Mouse (Mus musculus) liver, embryonic 14.5 days (tissue): ENCODE data around the gene Trpm4. TPM values are rescaled to one million over a fixed set of nuclear protein-coding genes. Genes with fewer than 3 reads are reported as not detected.

Experiments
- ATAC-seq: fragments of 200-750 bp; cut with Nextera tagmentation; 2 replicates; pipeline ENCODE4 v1.8.0; 2017; ENCODE audit warnings: moderate number of reproducible peaks, mild to moderate bottlenecking, moderate library complexity; ENCODE audit not compliant: insufficient read depth
- DNase-seq, 3 experiments: peaks; one replicate each; pipeline ENCODE4 v3.0.0-alpha.2; 2012 to 2013; ENCODE audit warnings: low read depth in 3 of 3, low spot score in 3 of 3
- H3K27ac ChIP-seq: fragments of 300-500 bp; sonication (generic); 2 replicates; pipeline ENCODE4 v1.5.1; 2014; ENCODE audit warnings: moderate library complexity, mild to moderate bottlenecking, control low read depth, inconsistent platforms
- H3K27me3 ChIP-seq: fragments of 300-500 bp; sonication (generic); 2 replicates; pipeline ENCODE4 v1.6.1; 2014; ENCODE audit warnings: mild to moderate bottlenecking, low read length, moderate library complexity; ENCODE audit not compliant: control insufficient read depth, insufficient read depth
- H3K36me3 ChIP-seq: fragments of 300-500 bp; sonication (generic); replicated peaks from 2 replicates; pipeline ENCODE4 v1.6.1; 2014; ENCODE audit warnings: low read depth; ENCODE audit not compliant: control insufficient read depth, insufficient read depth
- H3K4me1 ChIP-seq, 2 experiments: fragments of 200-500 bp in 1 of 2; fragments of 300-500 bp in 1 of 2; sonication (generic) in 1 of 2; replicated peaks; 2 replicates each; pipeline ENCODE4 v1.6.1; 2012 to 2014; ENCODE audit warnings: antibody characterized with exemption in 1 of 2, inconsistent platforms in 1 of 2, low read length in 1 of 2; ENCODE audit not compliant: control insufficient read depth in 2 of 2, insufficient read depth in 2 of 2
- H3K4me2 ChIP-seq: fragments of 300-500 bp; sonication (generic); 2 replicates; pipeline ENCODE4 v1.6.1; 2014; ENCODE audit warnings: low read depth, mild to moderate bottlenecking, control low read depth, moderate library complexity
- H3K4me3 ChIP-seq, 2 experiments: fragments of 200-500 bp in 1 of 2; fragments of 300-500 bp in 1 of 2; sonication (generic) in 1 of 2; 2 replicates each; pipeline ENCODE4 v1.5.1; 2012 to 2014; ENCODE audit warnings: low read depth in 2 of 2, low read length in 2 of 2, mild to moderate bottlenecking in 2 of 2, control low read depth in 1 of 2, inconsistent platforms in 1 of 2, moderate library complexity in 1 of 2; ENCODE audit not compliant: insufficient read depth in 1 of 2
- H3K9ac ChIP-seq: fragments of 300-500 bp; sonication (generic); replicated peaks from 2 replicates; pipeline ENCODE4 v1.6.1; 2014; ENCODE audit warnings: mild to moderate bottlenecking, control low read depth, moderate library complexity
- H3K9me3 ChIP-seq: fragments of 300-500 bp; sonication (generic); 2 replicates; pipeline ENCODE4 v1.6.1; 2016; ENCODE audit warnings: low read length, mixed read lengths; ENCODE audit not compliant: control insufficient read depth
- CTCF ChIP-seq: IDR thresholded peaks from 2 replicates; pipeline ENCODE4 v1.5.1; 2016; ENCODE audit warnings: antibody characterized with exemption, low read depth, control low read depth
- EP300 ChIP-seq: IDR thresholded peaks from 2 replicates; pipeline ENCODE4 v1.6.1; 2016; ENCODE audit warnings: antibody characterized with exemption, low read depth
- WGBS: fragments of 180-500 bp; shearing (Covaris S2); extraction: QIAGEN DNeasy Blood & Tissue Kit; methylation state at CpG from one replicate; pipeline ENCODE4 v1.1.7; 2014; ENCODE audit not compliant: insufficient replicate concordance; 5-methylcytosine and 5-hydroxymethylcytosine counted together
- polyA plus RNA-seq, 2 experiments: library from polyadenylated mRNA; depleted of rRNA in 1 of 2; stranded (reverse) in 1 of 2; unstranded in 1 of 2; fragments of >200 nt; fragmentation: Nextera tagmentation in 1 of 2; extraction: Ambion mirVana in 1 of 2; gene quantifications; 2 replicates each; pipeline versions ENCODE4 v1.2.1 to v1.2.3; 2012 to 2014

Trpm4 gene
- polyA plus RNA-seq, 2 experiments = 0.60 to 0.87 TPM

DNA sequence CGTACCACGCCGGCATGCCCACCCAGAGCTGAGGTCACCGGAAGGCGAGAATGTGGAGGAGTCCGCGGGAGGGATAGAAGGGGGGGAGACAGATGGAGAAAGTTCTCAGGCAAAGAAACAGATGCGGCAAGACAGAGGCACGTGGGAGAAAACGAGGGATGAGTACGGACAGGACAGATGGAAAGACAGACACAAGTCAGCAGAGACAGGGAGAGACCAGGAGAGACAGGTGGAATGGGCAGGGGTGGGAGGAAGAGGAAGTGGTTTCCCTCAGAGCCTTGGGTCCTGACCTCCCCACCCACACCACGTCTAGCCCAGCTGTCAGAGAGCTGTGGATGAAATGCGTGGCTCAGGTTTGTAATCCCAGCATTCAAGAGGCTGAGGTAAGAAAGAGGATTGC, 13.3 kb upstream of the Trpm4 start:
- TF ChIP-seq CTCF (no peak), EP300 (no peak)
- H3K36me3 ChIP-seq = no peaks in the 10 kb centered on the region
- DNase-seq = no peak

DNA sequence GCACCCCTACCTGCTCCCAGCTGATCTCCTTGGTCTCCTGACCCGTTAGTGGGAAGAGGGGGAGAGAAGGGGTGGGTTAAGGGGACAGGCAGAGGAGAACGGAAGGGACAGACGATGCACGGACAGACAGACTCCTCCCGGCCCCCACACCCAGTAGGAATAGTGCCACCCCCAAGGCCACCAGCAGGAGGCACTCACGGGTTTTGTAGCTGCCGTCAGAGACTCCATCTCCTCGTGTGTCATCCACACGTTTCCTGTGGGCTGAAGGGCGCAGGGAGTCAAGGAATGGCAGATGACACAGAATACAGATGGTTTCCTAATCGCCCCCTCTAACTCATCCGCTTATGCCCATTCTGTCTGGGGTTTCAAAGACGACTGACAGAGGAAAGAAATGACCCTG, 10.0 kb upstream of the Trpm4 start:
- no peak for ATAC-seq
- Histone ChIP-seq H3K4me2 (no peak overlapping the region), H3K4me1 (peaks cover 15 to 26% of the 10 kb centered on the region in 2 experiments), H3K9ac (no peak overlapping the region), H3K36me3 (no peaks in the 10 kb centered on the region), H3K27ac (no peak overlapping the region), H3K27me3 (peaks cover 2% of the 10 kb centered on the region; the same call in 1 of the 2 replicates), H3K9me3 (no peaks in the 10 kb centered on the region), H3K4me3 (no peak overlapping the region)
- no peak for DNase-seq
- TF ChIP-seq CTCF (peak; percentile 62), EP300 (no peak)
- WGBS = 16% methylated on average over 12 of the region's 13 CpGs

More for the DNA sequence above, 13.3 kb upstream of the Trpm4 start:
- no peak overlapping the region for H3K4me3 ChIP-seq
- no peak overlapping the region for H3K4me2 ChIP-seq
- no peak overlapping the region for H3K27ac ChIP-seq
- no peaks in the 10 kb centered on the region for H3K9me3 ChIP-seq
- WGBS = 61% methylated on average over 13 of the region's 13 CpGs
- H3K9ac ChIP-seq = no peak overlapping the region
- 0 out of 4 replicates have a peak, but pooled peaks cover 0 to under 1% of the 10 kb centered on the region in 2 experiments for H3K4me1 ChIP-seq
- no peaks in the 10 kb centered on the region for H3K27me3 ChIP-seq
- ATAC-seq = no peak

DNA sequence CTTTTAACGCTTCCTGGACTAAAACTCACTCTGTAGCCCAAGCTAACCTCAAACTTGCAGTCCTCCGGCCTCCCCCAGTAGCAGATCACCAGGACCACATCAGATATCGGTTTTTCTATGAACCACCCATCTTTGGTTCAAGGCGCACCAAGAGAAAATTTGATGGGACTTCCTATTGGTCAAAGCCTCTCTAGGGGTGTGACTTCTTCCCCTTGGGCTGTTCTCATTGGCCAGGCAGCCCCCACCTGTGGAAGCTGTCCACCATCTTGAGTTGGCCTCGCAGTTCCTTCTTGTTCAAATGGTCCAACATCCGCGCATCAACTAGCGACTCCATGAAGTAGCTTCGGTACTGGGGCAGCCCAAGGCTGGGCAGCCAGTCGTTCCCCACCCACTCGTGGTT, 8.5 kb upstream of the Trpm4 start:
- Histone ChIP-seq H3K4me1 (peaks cover 15 to 31% of the 10 kb centered on the region in 2 experiments), H3K27me3 (peaks cover 2% of the 10 kb centered on the region; the same call in 1 of the 2 replicates), H3K9ac (no peak overlapping the region), H3K9me3 (no peaks in the 10 kb centered on the region), H3K36me3 (no peaks in the 10 kb centered on the region), H3K4me2 (no peak overlapping the region), H3K4me3 (no peak overlapping the region), H3K27ac (no peak overlapping the region)
- ATAC-seq (no peak), DNase-seq (no peak)
- no peak for TF ChIP-seq CTCF
- TF ChIP-seq EP300 = no peak
- 70% methylated on average over 11 of the region's 11 CpGs for WGBS

DNA sequence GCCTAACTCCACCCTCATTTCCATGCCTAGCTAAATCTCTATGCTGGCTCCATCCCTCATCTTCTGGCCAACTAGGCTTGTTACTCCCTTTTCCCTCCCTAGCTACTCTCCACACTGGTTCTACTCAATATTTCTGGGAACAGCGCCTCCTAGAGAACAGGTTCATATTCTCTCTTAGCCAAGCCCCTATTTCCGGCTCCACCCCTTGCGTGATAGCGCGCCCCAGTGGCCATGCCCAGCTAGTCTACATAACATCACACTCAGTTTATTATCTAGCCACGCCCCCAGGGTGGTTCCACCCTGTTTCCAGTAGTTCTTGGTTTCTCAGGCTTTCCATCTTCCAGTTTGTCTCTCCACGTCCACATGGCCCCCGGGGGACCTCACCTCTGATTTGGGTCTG, 7.7 kb upstream of the Trpm4 start:
- peak; percentile 76 to 82 (median 77) for DNase-seq
- peaks cover 2% of the 10 kb centered on the region; the same call in 1 of the 2 replicates for H3K27me3 ChIP-seq
- no peaks in the 10 kb centered on the region for H3K9me3 ChIP-seq
- no peaks in the 10 kb centered on the region for H3K36me3 ChIP-seq
- H3K27ac ChIP-seq = no peak overlapping the region
- peak; percentile 50 for ATAC-seq
- H3K4me3 ChIP-seq = no peak overlapping the region
- WGBS = 2% methylated on average over 8 of the region's 8 CpGs
- TF ChIP-seq CTCF (peak; percentile 87), EP300 (no peak)
- no peak overlapping the region for H3K9ac ChIP-seq
- H3K4me1 ChIP-seq = peaks cover 15 to 31% of the 10 kb centered on the region in 2 experiments
- peak overlapping the region; percentile 81 for H3K4me2 ChIP-seq

DNA sequence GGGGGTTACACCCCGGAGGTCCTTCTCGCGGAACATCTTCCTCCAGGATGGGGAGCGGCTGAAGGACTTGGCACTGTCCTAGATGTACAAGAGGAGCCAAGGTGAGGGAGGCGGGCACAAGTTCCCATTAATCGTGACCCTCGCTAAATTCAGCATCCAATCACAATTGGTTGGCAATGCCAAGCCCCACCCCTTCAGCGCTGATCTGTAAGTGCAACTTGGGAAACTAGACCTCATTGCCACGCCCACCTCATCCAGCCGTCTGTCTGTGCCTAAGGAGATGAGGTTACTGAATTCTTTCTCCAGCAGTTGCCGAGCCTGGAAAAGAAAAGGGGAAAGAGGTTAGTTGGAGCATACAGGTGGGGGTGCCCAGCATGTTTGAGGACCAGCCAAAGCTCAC, 7.1 kb upstream of the Trpm4 start:
- peaks cover 15 to 31% of the 10 kb centered on the region in 2 experiments for H3K4me1 ChIP-seq
- ATAC-seq (peak; percentile 42; the same call in 1 of the 2 replicates), DNase-seq (peak; percentile 56 to 57 (median 57))
- TF ChIP-seq CTCF (no peak), EP300 (no peak)
- H3K9me3 ChIP-seq = no peaks in the 10 kb centered on the region
- H3K27me3 ChIP-seq = peaks cover 2% of the 10 kb centered on the region; the same call in 1 of the 2 replicates
- H3K9ac ChIP-seq = no peak overlapping the region
- WGBS = 1% methylated on average over 11 of the region's 11 CpGs
- peak overlapping the region; percentile 81 for H3K4me2 ChIP-seq
- H3K4me3 ChIP-seq = peak overlapping the region; percentile 36 to 51
- no peaks in the 10 kb centered on the region for H3K36me3 ChIP-seq
- H3K27ac ChIP-seq = no peak overlapping the region
